Mouse (Mus musculus): ENCODE results near the gene Olfr193. TPM values are rescaled to one million over a fixed set of nuclear protein-coding genes. Genes with fewer than 3 reads are reported as not detected.
"Not testable (repeated sequence)": the region's sequence is repeated elsewhere in the genome, so short reads cannot be mapped to it uniquely, and the experiment has no call there.

Gene Olfr193
- polyA plus RNA-seq (2015; fragmentation: Nextera tagmentation; extraction: Ambion mirVana), result not detected in 2 replicates

DNA sequence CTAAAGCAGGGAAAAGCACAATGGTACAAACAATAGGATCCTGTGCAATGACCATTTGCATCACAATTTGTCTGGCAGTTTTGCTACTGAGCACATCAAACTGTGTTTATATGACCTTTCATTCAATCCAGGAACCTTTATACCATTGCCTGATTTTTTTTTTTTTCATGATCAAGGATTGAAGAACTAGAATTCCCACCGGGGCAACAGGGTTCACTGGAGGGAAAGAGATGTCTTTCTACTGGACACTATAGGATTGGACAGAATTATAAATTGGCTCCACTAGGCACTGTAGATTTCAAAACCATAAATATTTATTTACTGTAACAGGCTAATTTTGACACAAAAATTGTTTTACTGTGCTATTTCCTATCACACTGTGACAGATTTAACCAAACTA, at the start of gene Olfr193:
Gene Olfr193 (minus strand): TSS at position 101 of the 400 bp plus-strand sequence.
- Histone ChIP-seq H3K9ac (ENCODE audit: low read depth, low read length) (no peak within 1 kb of the TSS), H3K36me3 (ENCODE audit: control insufficient read depth, insufficient read depth) (no peaks in the 10 kb centered on the region), H3K27ac (ENCODE audit: low read depth, low read length) (no peak within 1 kb of the TSS), H3K4me2 (replicated peaks; ENCODE audit: low read depth) (no peak within 1 kb of the TSS), H3K27me3 (replicated peaks; ENCODE audit: control insufficient read depth, insufficient read depth, low read length) (no peaks in the 10 kb centered on the region), H3K4me3 (ENCODE audit: low read depth, low read length) (no peak within 1 kb of the TSS), H3K4me1 (replicated peaks; ENCODE audit: control insufficient read depth, insufficient read depth, low read length) (no peaks in the 10 kb centered on the region), H3K9me3 (ENCODE audit: control insufficient read depth) (no peaks in the 10 kb centered on the region)
- WGBS, result 95% methylated on average over 1 of the region's 1 CpGs
- no peak for TF ChIP-seq CTCF (IDR thresholded peaks at IDR 0.05; ENCODE audit: low read depth)
- no peak for ATAC-seq

- no peaks in the 10 kb centered on the region for H3K27me3 ChIP-seq (replicated peaks; ENCODE audit: control insufficient read depth, insufficient read depth, low read length)
- no peak overlapping the region for H3K4me3 ChIP-seq (ENCODE audit: low read depth, low read length)
- H3K4me2 ChIP-seq (replicated peaks; ENCODE audit: low read depth), result no peak overlapping the region
- H3K4me1 ChIP-seq (replicated peaks; ENCODE audit: control insufficient read depth, insufficient read depth, low read length), result no peaks in the 10 kb centered on the region
- TF ChIP-seq CTCF (IDR thresholded peaks at IDR 0.05; ENCODE audit: low read depth), result no peak
- no peaks in the 10 kb centered on the region for H3K36me3 ChIP-seq (ENCODE audit: control insufficient read depth, insufficient read depth)
- no peak overlapping the region for H3K27ac ChIP-seq (ENCODE audit: low read depth, low read length)
- H3K9ac ChIP-seq (ENCODE audit: low read depth, low read length), result no peak overlapping the region
- ATAC-seq, result no peak
- H3K9me3 ChIP-seq (ENCODE audit: control insufficient read depth), result no peaks in the 10 kb centered on the region
- 83% methylated on average over 2 of the region's 2 CpGs for WGBS
Observed at GRCm38 (mm10) chr16:59151996-59152395, 40.3 kb upstream of the Olfr193 start.

DNA sequence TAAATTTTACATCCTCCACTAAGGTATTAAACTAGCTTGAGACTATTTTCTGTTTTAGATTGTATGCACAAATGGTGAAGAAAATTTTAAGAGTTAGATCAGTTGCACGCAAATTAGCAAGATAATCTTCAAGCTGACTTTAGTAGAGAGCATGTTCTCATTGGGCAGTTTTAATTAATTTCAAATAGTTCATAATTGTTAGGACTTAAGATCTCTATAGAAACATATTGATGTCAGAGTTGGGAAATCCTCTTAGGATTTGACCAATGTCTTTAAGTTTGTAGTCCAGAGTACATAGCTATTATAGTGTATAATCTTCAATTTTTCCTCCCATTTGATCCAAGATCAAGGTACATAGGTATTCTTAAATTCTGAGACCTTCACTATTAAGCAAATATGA, 35.1 kb upstream of the Olfr193 start, which contains the start of gene Olfr195:
Gene Olfr195 (plus strand): TSS at position 301 of the 400 bp plus-strand sequence.
- Histone ChIP-seq H3K27ac (ENCODE audit: low read depth, low read length) (no peak within 1 kb of the TSS), H3K27me3 (replicated peaks; ENCODE audit: control insufficient read depth, insufficient read depth, low read length) (no peaks in the 10 kb centered on the region), H3K9me3 (ENCODE audit: control insufficient read depth) (no peaks in the 10 kb centered on the region), H3K4me2 (replicated peaks; ENCODE audit: low read depth) (no peak within 1 kb of the TSS), H3K4me1 (replicated peaks; ENCODE audit: control insufficient read depth, insufficient read depth, low read length) (no peaks in the 10 kb centered on the region), H3K9ac (ENCODE audit: low read depth, low read length) (no peak within 1 kb of the TSS), H3K36me3 (ENCODE audit: control insufficient read depth, insufficient read depth) (no peaks in the 10 kb centered on the region), H3K4me3 (ENCODE audit: low read depth, low read length) (no peak within 1 kb of the TSS)
- no peak for TF ChIP-seq CTCF (IDR thresholded peaks at IDR 0.05; ENCODE audit: low read depth)
- 85% methylated on average over 1 of the region's 1 CpGs for WGBS
- ATAC-seq, result no peak

DNA sequence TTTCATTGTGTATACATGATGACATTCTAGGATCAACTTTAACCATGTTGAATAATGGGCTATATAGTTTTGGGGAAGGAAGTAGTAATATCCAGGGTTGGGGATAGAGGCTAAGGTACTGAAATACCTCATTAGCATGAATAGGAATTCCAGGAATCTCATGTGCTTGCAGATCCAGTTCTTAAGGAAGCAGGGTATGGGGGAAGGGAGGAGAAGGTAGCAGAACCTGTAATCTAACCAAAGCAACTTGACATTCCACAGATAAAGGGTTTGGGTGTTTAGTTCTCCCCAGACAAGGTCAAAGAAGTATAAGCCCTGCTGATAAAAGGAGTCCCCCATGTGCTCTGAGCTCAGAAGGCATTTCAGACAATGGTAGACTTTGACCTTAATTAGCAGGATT, 29.4 kb upstream of the Olfr193 start:
- Histone ChIP-seq H3K27me3 (replicated peaks; ENCODE audit: control insufficient read depth, insufficient read depth, low read length) (no peaks in the 10 kb centered on the region), H3K4me3 (ENCODE audit: low read depth, low read length) (no peak overlapping the region), H3K27ac (ENCODE audit: low read depth, low read length) (no peak overlapping the region), H3K9me3 (ENCODE audit: control insufficient read depth) (no peaks in the 10 kb centered on the region), H3K9ac (ENCODE audit: low read depth, low read length) (no peak overlapping the region), H3K36me3 (ENCODE audit: control insufficient read depth, insufficient read depth) (no peaks in the 10 kb centered on the region), H3K4me1 (replicated peaks; ENCODE audit: control insufficient read depth, insufficient read depth, low read length) (no peaks in the 10 kb centered on the region), H3K4me2 (replicated peaks; ENCODE audit: low read depth) (no peak overlapping the region)
- no peak for TF ChIP-seq CTCF (IDR thresholded peaks at IDR 0.05; ENCODE audit: low read depth)
- no peak for ATAC-seq

- Histone ChIP-seq H3K9me3 (ENCODE audit: control insufficient read depth) (no peaks in the 10 kb centered on the region), H3K27ac (ENCODE audit: low read depth, low read length) (no peak overlapping the region), H3K9ac (ENCODE audit: low read depth, low read length) (no peak overlapping the region), H3K4me1 (replicated peaks; ENCODE audit: control insufficient read depth, insufficient read depth, low read length) (no peaks in the 10 kb centered on the region), H3K4me3 (ENCODE audit: low read depth, low read length) (no peak overlapping the region), H3K36me3 (ENCODE audit: control insufficient read depth, insufficient read depth) (no peaks in the 10 kb centered on the region), H3K27me3 (replicated peaks; ENCODE audit: control insufficient read depth, insufficient read depth, low read length) (no peaks in the 10 kb centered on the region), H3K4me2 (replicated peaks; ENCODE audit: low read depth) (no peak overlapping the region)
- 65% methylated on average over 1 of the region's 1 CpGs for WGBS
- TF ChIP-seq CTCF (IDR thresholded peaks at IDR 0.05; ENCODE audit: low read depth), result no peak
- ATAC-seq, result 0 out of 2 replicates have a peak, but pooled peaks have one; percentile 33
Observed at GRCm38 (mm10) chr16:59130740-59131139, 19.1 kb upstream of the Olfr193 start.

GRCm38 (mm10) chr16:59120969-59121368, 9.3 kb upstream of the Olfr193 start, which contains the start of gene Olfr194:
Gene Olfr194 (minus strand): TSS chr16:59121069.
- no peak for TF ChIP-seq CTCF (IDR thresholded peaks at IDR 0.05; ENCODE audit: low read depth)
- Histone ChIP-seq H3K4me2 (replicated peaks; ENCODE audit: low read depth) (no peak within 1 kb of the TSS), H3K36me3 (ENCODE audit: control insufficient read depth, insufficient read depth) (no peaks in the 10 kb centered on the region), H3K4me1 (replicated peaks; ENCODE audit: control insufficient read depth, insufficient read depth, low read length) (no peaks in the 10 kb centered on the region), H3K27me3 (replicated peaks; ENCODE audit: control insufficient read depth, insufficient read depth, low read length) (no peaks in the 10 kb centered on the region), H3K4me3 (ENCODE audit: low read depth, low read length) (no peak within 1 kb of the TSS), H3K27ac (ENCODE audit: low read depth, low read length) (no peak within 1 kb of the TSS), H3K9ac (ENCODE audit: low read depth, low read length) (no peak within 1 kb of the TSS), H3K9me3 (ENCODE audit: control insufficient read depth) (no peaks in the 10 kb centered on the region)
- no peak for ATAC-seq

- not testable (repeated sequence) for H3K4me1 ChIP-seq (replicated peaks; ENCODE audit: control insufficient read depth, insufficient read depth, low read length); H3K27ac ChIP-seq (ENCODE audit: low read depth, low read length); ATAC-seq; H3K9ac ChIP-seq (ENCODE audit: low read depth, low read length); H3K36me3 ChIP-seq (ENCODE audit: control insufficient read depth, insufficient read depth); H3K27me3 ChIP-seq (replicated peaks; ENCODE audit: control insufficient read depth, insufficient read depth, low read length); H3K4me3 ChIP-seq (ENCODE audit: low read depth, low read length); H3K4me2 ChIP-seq (replicated peaks; ENCODE audit: low read depth); H3K9me3 ChIP-seq (ENCODE audit: control insufficient read depth)
- 39% methylated on average over 5 of the region's 5 CpGs for WGBS
Observed at GRCm38 (mm10) chr16:59108522-59108921, 3.2 kb downstream of the Olfr193 start.

Measured in intestine, postnatal 0 days (tissue).